Mouse (Mus musculus): ENCODE results near the gene Mrps26. TPM values are rescaled to one million over a fixed set of nuclear protein-coding genes. Genes with fewer than 3 reads are reported as not detected.
"Not testable (repeated sequence)": the region's sequence is repeated elsewhere in the genome, so short reads cannot be mapped to it uniquely, and the experiment has no call there.

Mrps26 gene
- 105 and 107 TPM in 2 replicates for polyA plus RNA-seq (2015; fragmentation: Nextera tagmentation; extraction: Ambion mirVana)

- H3K27me3 ChIP-seq (replicated peaks), result no peaks in the 10 kb centered on the region
- H3K9me3 ChIP-seq (replicated peaks), result no peaks in the 10 kb centered on the region
- H3K27ac ChIP-seq (replicated peaks), result peak within 1 kb of the TSS; percentile 77
- H3K9ac ChIP-seq (replicated peaks), result peak within 1 kb of the TSS; percentile 88
- peaks cover 23% of the 10 kb centered on the region for H3K36me3 ChIP-seq
- H3K4me3 ChIP-seq (replicated peaks), result peak within 1 kb of the TSS; percentile 96
- peak; percentile 99 for ATAC-seq (ENCODE audit: low FRiP score)
- H3K4me2 ChIP-seq, result peak within 1 kb of the TSS; percentile 92
- H3K4me1 ChIP-seq, result peaks cover 30% of the 10 kb centered on the region
- WGBS, result under 1% methylated on average over 61 of the region's 61 CpGs
Measured at GRCm38 (mm10) chr2:130563212-130564055, at the start of gene Mrps26. TSS of gene Mrps26 (plus strand) at chr2:130563742.

- no peaks in the 10 kb centered on the region for H3K4me1 ChIP-seq
- no peak overlapping the region for H3K9ac ChIP-seq (replicated peaks)
- H3K36me3 ChIP-seq, result peaks cover 19% of the 10 kb centered on the region
- no peak overlapping the region for H3K4me2 ChIP-seq
- H3K27me3 ChIP-seq (replicated peaks), result no peaks in the 10 kb centered on the region
- H3K9me3 ChIP-seq (replicated peaks), result no peaks in the 10 kb centered on the region
- H3K4me3 ChIP-seq (replicated peaks), result no peak overlapping the region
- ATAC-seq (ENCODE audit: low FRiP score), result no peak
- H3K27ac ChIP-seq (replicated peaks), result no peak overlapping the region
- 97% methylated on average over 8 of the region's 8 CpGs for WGBS
Measured at GRCm38 (mm10) chr2:130513907-130514306, 49.6 kb upstream of the Mrps26 start.

- Histone ChIP-seq H3K4me3 (replicated peaks) (no peak overlapping the region), H3K27ac (replicated peaks) (no peak overlapping the region), H3K4me2 (no peak overlapping the region), H3K9me3 (replicated peaks) (no peaks in the 10 kb centered on the region), H3K27me3 (replicated peaks) (no peaks in the 10 kb centered on the region), H3K36me3 (peaks cover 29% of the 10 kb centered on the region), H3K4me1 (no peaks in the 10 kb centered on the region), H3K9ac (replicated peaks) (no peak overlapping the region)
- ATAC-seq (ENCODE audit: low FRiP score), result no peak
- WGBS, result 31% methylated on average over 5 of the region's 5 CpGs
Measured at GRCm38 (mm10) chr2:130515791-130516190, 47.8 kb upstream of the Mrps26 start.

- Histone ChIP-seq H3K27ac (replicated peaks) (no peak overlapping the region), H3K4me1 (no peaks in the 10 kb centered on the region), H3K36me3 (peaks cover 67% of the 10 kb centered on the region), H3K4me2 (no peak overlapping the region), H3K27me3 (replicated peaks) (no peaks in the 10 kb centered on the region), H3K9ac (replicated peaks) (no peak overlapping the region), H3K4me3 (replicated peaks) (no peak overlapping the region), H3K9me3 (replicated peaks) (no peaks in the 10 kb centered on the region)
- no peak for ATAC-seq (ENCODE audit: low FRiP score)
- WGBS, result 98% methylated on average over 2 of the region's 2 CpGs
Measured at GRCm38 (mm10) chr2:130521927-130522326, 41.6 kb upstream of the Mrps26 start.

- ATAC-seq (ENCODE audit: low FRiP score); H3K4me3 ChIP-seq (replicated peaks); H3K9me3 ChIP-seq (replicated peaks); H3K9ac ChIP-seq (replicated peaks); H3K4me1 ChIP-seq; H3K4me2 ChIP-seq; H3K27me3 ChIP-seq (replicated peaks); H3K27ac ChIP-seq (replicated peaks): not testable (repeated sequence)
- H3K36me3 ChIP-seq, result peaks cover 52% of the 10 kb centered on the region
- 84% methylated on average over 4 of the region's 4 CpGs for WGBS
Measured at GRCm38 (mm10) chr2:130525480-130525879, 38.1 kb upstream of the Mrps26 start.

DNA sequence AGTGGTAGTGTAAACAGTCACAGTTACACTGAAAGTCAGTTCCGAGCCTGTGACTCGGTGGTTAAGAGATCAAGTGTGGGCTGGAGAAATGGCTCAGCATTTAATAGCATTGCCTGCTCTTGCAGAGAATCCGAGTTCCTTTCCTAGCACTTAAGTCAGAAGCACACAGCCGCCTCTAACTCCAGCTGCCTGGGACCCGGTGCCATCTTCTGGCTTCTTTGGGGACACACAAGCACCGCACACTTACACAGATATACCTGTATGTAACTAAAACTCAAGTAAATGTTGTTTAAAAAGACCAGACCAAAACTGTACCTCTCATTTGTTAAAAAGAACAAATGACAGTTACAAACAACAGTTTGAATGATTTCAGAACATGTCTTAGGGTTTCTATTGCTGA is 35.1 kb upstream of the Mrps26 start:
- no peak overlapping the region for H3K9ac ChIP-seq (replicated peaks)
- H3K4me3 ChIP-seq (replicated peaks), result no peak overlapping the region
- H3K4me1 ChIP-seq, result no peaks in the 10 kb centered on the region
- H3K27me3 ChIP-seq (replicated peaks), result no peaks in the 10 kb centered on the region
- peaks cover 48% of the 10 kb centered on the region for H3K36me3 ChIP-seq
- WGBS, result 84% methylated on average over 6 of the region's 6 CpGs
- no peak for ATAC-seq (ENCODE audit: low FRiP score)
- H3K4me2 ChIP-seq, result no peak overlapping the region
- H3K27ac ChIP-seq (replicated peaks), result no peak overlapping the region
- H3K9me3 ChIP-seq (replicated peaks), result no peaks in the 10 kb centered on the region

GRCm38 (mm10) chr2:130529290-130529689 is 34.3 kb upstream of the Mrps26 start:
- ATAC-seq (ENCODE audit: low FRiP score), result no peak

GRCm38 (mm10) chr2:130529925-130530324 is 33.6 kb upstream of the Mrps26 start:
- peaks cover 56% of the 10 kb centered on the region for H3K36me3 ChIP-seq
- no peaks in the 10 kb centered on the region for H3K27me3 ChIP-seq (replicated peaks)
- no peaks in the 10 kb centered on the region for H3K9me3 ChIP-seq (replicated peaks)
- H3K4me2 ChIP-seq, result no peak overlapping the region
- no peak overlapping the region for H3K9ac ChIP-seq (replicated peaks)
- no peaks in the 10 kb centered on the region for H3K4me1 ChIP-seq
- no peak overlapping the region for H3K4me3 ChIP-seq (replicated peaks)
- no peak for ATAC-seq (ENCODE audit: low FRiP score)
- WGBS, result 88% methylated on average over 7 of the region's 7 CpGs
- H3K27ac ChIP-seq (replicated peaks), result no peak overlapping the region

More at GRCm38 (mm10) chr2:130529290-130529689, 34.3 kb upstream of the Mrps26 start:
- H3K36me3 ChIP-seq, result peaks cover 53% of the 10 kb centered on the region
- H3K9ac ChIP-seq (replicated peaks), result no peak overlapping the region
- no peaks in the 10 kb centered on the region for H3K9me3 ChIP-seq (replicated peaks)
- no peak overlapping the region for H3K27ac ChIP-seq (replicated peaks)
- no peak overlapping the region for H3K4me2 ChIP-seq
- no peak overlapping the region for H3K4me3 ChIP-seq (replicated peaks)
- H3K4me1 ChIP-seq, result no peaks in the 10 kb centered on the region
- no peaks in the 10 kb centered on the region for H3K27me3 ChIP-seq (replicated peaks)
- WGBS, result 92% methylated on average over 2 of the region's 2 CpGs

DNA sequence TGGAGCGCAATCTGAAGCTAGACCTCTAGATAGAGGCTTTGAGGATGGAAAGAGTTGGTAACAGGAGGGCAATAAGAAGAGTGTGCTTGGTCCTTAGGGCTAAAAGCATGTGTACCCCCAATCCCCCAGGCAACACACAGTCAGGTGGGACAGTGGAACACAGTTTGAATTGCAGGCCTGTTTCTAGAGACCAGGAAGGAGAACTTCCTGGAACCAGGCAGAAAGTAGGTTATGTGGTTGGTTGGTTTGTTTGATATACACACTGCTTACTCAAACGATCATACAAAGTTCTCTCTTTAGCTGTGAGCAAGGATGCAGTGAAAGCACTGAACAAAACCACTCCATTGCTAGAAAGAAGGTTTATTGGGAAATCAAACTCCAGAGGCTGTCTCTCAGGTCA is 31.3 kb upstream of the Mrps26 start:
- H3K4me2 ChIP-seq, result no peak overlapping the region
- ATAC-seq (ENCODE audit: low FRiP score), result no peak
- H3K9me3 ChIP-seq (replicated peaks), result no peaks in the 10 kb centered on the region
- H3K27me3 ChIP-seq (replicated peaks), result no peaks in the 10 kb centered on the region
- no peak overlapping the region for H3K4me3 ChIP-seq (replicated peaks)
- no peak overlapping the region for H3K27ac ChIP-seq (replicated peaks)
- H3K36me3 ChIP-seq, result peaks cover 61% of the 10 kb centered on the region
- no peak overlapping the region for H3K9ac ChIP-seq (replicated peaks)
- no peaks in the 10 kb centered on the region for H3K4me1 ChIP-seq
- WGBS, result 93% methylated on average over 2 of the region's 2 CpGs

DNA sequence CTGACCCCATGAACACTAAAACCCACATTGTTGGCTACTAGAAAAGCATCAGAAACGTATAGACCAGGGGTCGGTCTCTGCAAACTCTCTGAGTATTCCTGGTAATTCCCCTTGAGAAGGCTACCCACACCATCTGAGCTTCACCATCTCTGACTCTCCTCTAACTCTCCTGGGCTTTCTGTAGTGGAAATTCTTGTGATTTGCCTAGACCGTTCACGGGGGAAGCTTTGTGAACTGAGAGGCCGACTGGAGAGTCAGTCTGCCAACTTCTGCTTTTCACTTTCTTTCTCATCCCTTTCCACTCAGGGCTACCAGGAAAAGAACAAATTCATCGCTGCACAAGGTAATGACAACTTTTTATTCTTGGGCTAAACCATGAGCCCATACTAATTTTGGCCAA is 28.5 kb upstream of the Mrps26 start:
- Histone ChIP-seq H3K4me1 (no peaks in the 10 kb centered on the region), H3K9ac (replicated peaks) (no peak overlapping the region), H3K4me3 (replicated peaks) (no peak overlapping the region), H3K36me3 (peaks cover 81% of the 10 kb centered on the region), H3K4me2 (no peak overlapping the region), H3K27me3 (replicated peaks) (no peaks in the 10 kb centered on the region), H3K27ac (replicated peaks) (no peak overlapping the region), H3K9me3 (replicated peaks) (no peaks in the 10 kb centered on the region)
- 91% methylated on average over 6 of the region's 6 CpGs for WGBS
- no peak for ATAC-seq (ENCODE audit: low FRiP score)

DNA sequence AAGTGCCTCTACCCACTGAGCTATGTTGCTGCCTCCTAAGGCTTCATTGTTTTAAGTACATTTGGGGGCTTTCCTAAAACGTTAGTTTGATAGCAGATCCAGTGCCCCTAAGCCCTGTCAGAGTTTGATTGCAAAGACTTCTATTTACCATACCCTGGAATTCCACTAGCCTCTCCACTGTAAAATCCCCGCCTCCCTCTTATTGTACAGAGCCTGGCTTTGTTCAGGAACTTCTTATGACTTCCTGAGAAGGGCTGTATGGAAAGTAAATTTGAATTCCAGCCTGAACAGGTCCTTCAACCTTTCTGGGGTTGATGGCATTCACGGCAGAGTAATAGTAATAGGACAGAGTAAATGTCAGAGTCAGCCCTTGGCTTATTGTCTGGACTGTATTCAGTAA is 26.7 kb upstream of the Mrps26 start:
- Histone ChIP-seq H3K27ac (replicated peaks) (no peak overlapping the region), H3K27me3 (replicated peaks) (no peaks in the 10 kb centered on the region), H3K4me2 (no peak overlapping the region), H3K9me3 (replicated peaks) (no peaks in the 10 kb centered on the region), H3K9ac (replicated peaks) (no peak overlapping the region), H3K36me3 (peaks cover 89% of the 10 kb centered on the region), H3K4me1 (no peaks in the 10 kb centered on the region), H3K4me3 (replicated peaks) (no peak overlapping the region)
- no peak for ATAC-seq (ENCODE audit: low FRiP score)
- WGBS, result 76% methylated on average over 3 of the region's 3 CpGs

DNA sequence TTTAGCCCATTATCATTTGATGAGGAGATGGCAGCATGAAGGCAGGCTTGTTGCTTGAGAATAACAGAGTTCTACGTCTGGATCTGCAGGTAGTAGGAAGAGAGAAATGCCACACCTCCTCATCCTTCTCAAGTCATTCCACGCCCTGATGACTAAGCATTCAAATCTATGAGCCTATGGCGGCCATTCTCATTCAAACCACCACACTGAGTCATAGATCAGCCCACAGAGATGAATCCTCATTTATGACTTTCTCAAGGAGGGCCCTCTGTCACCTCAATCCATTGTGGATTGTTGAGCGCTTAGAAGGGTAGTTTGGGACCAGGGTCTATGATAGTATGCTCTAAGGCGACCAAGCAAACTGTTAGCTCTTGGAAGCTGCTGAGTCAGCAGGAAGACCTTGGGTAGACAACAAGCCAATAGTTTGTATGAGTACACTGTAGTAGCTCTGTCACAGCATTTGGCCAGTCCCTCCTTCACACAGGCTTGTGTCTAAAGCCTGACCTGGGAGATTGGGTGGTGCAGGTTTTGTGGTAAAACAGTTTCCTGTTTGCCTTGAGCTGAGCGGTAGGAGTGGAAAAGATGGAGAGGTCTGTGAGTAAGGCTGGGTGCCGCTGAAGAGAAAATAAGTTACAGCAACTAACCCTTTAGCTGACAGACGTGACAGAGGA is 24.5 kb upstream of the Mrps26 start:
- whole genome bisulfite sequencing, result 96% methylated on average over 8 of the region's 8 CpGs
- Histone ChIP-seq H3K36me3 (peaks cover 92% of the 10 kb centered on the region), H3K9ac (replicated peaks) (no peak overlapping the region)

More for the DNA sequence above, 24.5 kb upstream of the Mrps26 start:
- Histone ChIP-seq H3K4me1 (no peaks in the 10 kb centered on the region), H3K4me2 (no peak overlapping the region), H3K27ac (replicated peaks) (no peak overlapping the region), H3K4me3 (replicated peaks) (no peak overlapping the region), H3K9me3 (replicated peaks) (no peaks in the 10 kb centered on the region), H3K27me3 (replicated peaks) (no peaks in the 10 kb centered on the region)
- no peak for ATAC-seq (ENCODE audit: low FRiP score)
